Mouse (Mus musculus) testis, adult 2 months (tissue): ENCODE measurements at regions not wholly inside any gene's neighbourhood (a gene's known extent, or its start where the extent isn't known, plus 50 kb on each side); places are given as distances from the start of the nearest gene placed in this dataset.

Source experiments
- CTCF ChIP-seq: fragments of 200-500 bp; IDR thresholded peaks from 2 replicates; pipeline ENCODE4 v1.5.1; 2012; ENCODE audit warnings: low read depth, mild to moderate bottlenecking, inconsistent platforms, low read length, moderate library complexity; ENCODE audit not compliant: control insufficient read depth, insufficient read depth, insufficient replicate concordance
- POLR2A ChIP-seq: fragments of 200-500 bp; IDR thresholded peaks from 2 replicates; pipeline ENCODE4 v1.6.1; 2012; ENCODE audit warnings: low read depth, mild to moderate bottlenecking, inconsistent platforms, low read length, moderate library complexity; ENCODE audit not compliant: control insufficient read depth

DNA sequence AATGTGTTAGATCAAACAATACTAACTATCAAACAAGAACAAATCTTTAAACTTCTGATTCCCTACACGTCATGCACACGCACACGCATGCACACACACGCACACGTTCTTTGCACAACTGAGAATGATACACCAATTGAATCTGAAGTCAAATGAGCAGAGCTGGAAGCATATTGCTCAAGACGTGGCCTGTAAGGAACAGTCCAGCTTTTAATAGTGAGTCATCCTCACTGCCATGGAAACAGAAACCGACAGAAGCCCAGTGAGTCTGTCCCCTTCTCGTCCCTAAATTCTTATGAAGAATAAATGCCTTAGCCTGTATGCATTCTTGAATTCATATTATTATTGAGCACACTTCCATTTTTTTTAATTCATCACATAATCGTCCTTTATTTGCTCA is 75.7 kb upstream of the Magi3 start:
- TF ChIP-seq CTCF (no peak), POLR2A (no peak)
